Mouse (Mus musculus) heart, embryonic 16.5 days (tissue): ENCODE measurements around the gene Ptprg. TPM values are rescaled to one million over a fixed set of nuclear protein-coding genes. Genes with fewer than 3 reads are reported as not detected.

Experiments used
- ATAC-seq: fragments of 200-750 bp; cut with Nextera tagmentation; replicated peaks from 2 replicates; pipeline ENCODE4 v1.8.0; 2017; ENCODE audit warnings: moderate number of reproducible peaks; ENCODE audit not compliant: insufficient read depth, low FRiP score; ENCODE audit errors: extremely low read depth
- H3K27ac ChIP-seq: fragments of 300-500 bp; sonication (generic); 2 replicates; pipeline ENCODE4 v1.5.1; 2014; ENCODE audit warnings: mild to moderate bottlenecking, low read length, control low read depth, moderate library complexity
- H3K27me3 ChIP-seq: fragments of 300-500 bp; sonication (generic); 2 replicates; pipeline ENCODE4 v1.6.1; 2014; ENCODE audit warnings: low read length, mixed read lengths; ENCODE audit not compliant: control insufficient read depth, insufficient read depth
- H3K36me3 ChIP-seq: fragments of 300-500 bp; sonication (generic); 2 replicates; pipeline ENCODE4 v1.6.1; 2014; ENCODE audit not compliant: control insufficient read depth, insufficient read depth
- H3K4me1 ChIP-seq: fragments of 300-500 bp; sonication (generic); 2 replicates; pipeline ENCODE4 v1.6.1; 2014; ENCODE audit warnings: low read length, mixed read lengths; ENCODE audit not compliant: control insufficient read depth, insufficient read depth
- H3K4me2 ChIP-seq: fragments of 300-500 bp; sonication (generic); 2 replicates; pipeline ENCODE4 v1.6.1; 2014; ENCODE audit warnings: low read depth, mild to moderate bottlenecking, control low read depth, low read length
- H3K4me3 ChIP-seq: fragments of 300-500 bp; sonication (generic); 2 replicates; pipeline ENCODE4 v1.5.1; 2014; ENCODE audit warnings: mild to moderate bottlenecking, control low read depth, low read length
- H3K9ac ChIP-seq: fragments of 300-500 bp; sonication (generic); 2 replicates; pipeline ENCODE4 v1.6.1; 2014; ENCODE audit warnings: low read length, control low read depth
- H3K9me3 ChIP-seq: fragments of 300-500 bp; sonication (generic); replicated peaks from 2 replicates; pipeline ENCODE4 v1.6.1; 2016; ENCODE audit warnings: low read length; ENCODE audit not compliant: control insufficient read depth
- WGBS: fragments of 180-500 bp; shearing (Covaris S2); extraction: QIAGEN DNeasy Blood & Tissue Kit; methylation state at CpG from one replicate; pipeline ENCODE4 v1.1.7; 2014; 5-methylcytosine and 5-hydroxymethylcytosine counted together
- polyA plus RNA-seq: library from polyadenylated mRNA; unstranded; fragments of >200 nt; fragmentation: Nextera tagmentation; extraction: Ambion mirVana; gene quantifications from 2 replicates; pipeline ENCODE4 v1.2.1, GENCODE M21; 2015

The Ptprg gene
- polyA plus RNA-seq, 1 experiment from 2014 or later, result 13.4 TPM

- 90% methylated on average over 1 of the region's 1 CpGs for WGBS
- no peaks in the 10 kb centered on the region for H3K27me3 ChIP-seq
- H3K9me3 ChIP-seq, result no peaks in the 10 kb centered on the region
- H3K4me2 ChIP-seq, result no peak overlapping the region
- H3K4me1 ChIP-seq, result no peaks in the 10 kb centered on the region
- H3K9ac ChIP-seq, result no peak overlapping the region
- no peak overlapping the region for H3K27ac ChIP-seq
- H3K36me3 ChIP-seq, result no peaks in the 10 kb centered on the region
- H3K4me3 ChIP-seq, result no peak overlapping the region
- ATAC-seq, result no peak
Observed at GRCm38 (mm10) chr14:11642977-11643376, 89.6 kb downstream of the Ptprg start.

- Histone ChIP-seq H3K4me2 (no peak overlapping the region), H3K4me1 (peaks cover 6% of the 10 kb centered on the region), H3K9me3 (no peaks in the 10 kb centered on the region), H3K27me3 (no peaks in the 10 kb centered on the region), H3K36me3 (no peaks in the 10 kb centered on the region), H3K4me3 (no peak overlapping the region), H3K9ac (no peak overlapping the region), H3K27ac (no peak overlapping the region)
- no peak for ATAC-seq
- WGBS, result 62% methylated on average over 6 of the region's 6 CpGs
Observed at GRCm38 (mm10) chr14:11657374-11657773, 104.0 kb downstream of the Ptprg start.

- ATAC-seq, result no peak
- Histone ChIP-seq H3K4me2 (no peak overlapping the region), H3K27me3 (no peaks in the 10 kb centered on the region), H3K9ac (no peak overlapping the region), H3K4me3 (no peak overlapping the region), H3K36me3 (no peaks in the 10 kb centered on the region), H3K4me1 (no peaks in the 10 kb centered on the region), H3K9me3 (no peaks in the 10 kb centered on the region), H3K27ac (no peak overlapping the region)
- 50% methylated on average over 11 of the region's 11 CpGs for WGBS
Observed at GRCm38 (mm10) chr14:11663661-11664215, 110.4 kb downstream of the Ptprg start.

GRCm38 (mm10) chr14:11664302-11664701 is 111.0 kb downstream of the Ptprg start:
- Histone ChIP-seq H3K9me3 (no peaks in the 10 kb centered on the region), H3K4me2 (no peak overlapping the region), H3K9ac (no peak overlapping the region), H3K4me3 (no peak overlapping the region), H3K27me3 (no peaks in the 10 kb centered on the region), H3K27ac (no peak overlapping the region), H3K36me3 (no peaks in the 10 kb centered on the region), H3K4me1 (no peaks in the 10 kb centered on the region)
- no peak for ATAC-seq
- 67% methylated on average over 9 of the region's 9 CpGs for WGBS

GRCm38 (mm10) chr14:11665046-11665445 is 111.7 kb downstream of the Ptprg start:
- Histone ChIP-seq H3K4me2 (no peak overlapping the region), H3K36me3 (no peaks in the 10 kb centered on the region), H3K4me1 (no peaks in the 10 kb centered on the region), H3K4me3 (no peak overlapping the region), H3K9me3 (no peaks in the 10 kb centered on the region), H3K27ac (no peak overlapping the region), H3K9ac (no peak overlapping the region), H3K27me3 (no peaks in the 10 kb centered on the region)
- 75% methylated on average over 7 of the region's 7 CpGs for whole genome bisulfite sequencing
- no peak for ATAC-seq

- Histone ChIP-seq H3K27ac (no peak overlapping the region), H3K9me3 (no peaks in the 10 kb centered on the region), H3K4me1 (peaks cover 7% of the 10 kb centered on the region), H3K4me2 (no peak overlapping the region), H3K36me3 (no peaks in the 10 kb centered on the region), H3K4me3 (no peak overlapping the region), H3K9ac (no peak overlapping the region), H3K27me3 (no peaks in the 10 kb centered on the region)
- no peak for ATAC-seq
- WGBS, result 36% methylated on average over 3 of the region's 3 CpGs
Observed at GRCm38 (mm10) chr14:11667762-11668161, 114.4 kb downstream of the Ptprg start.

GRCm38 (mm10) chr14:11670847-11671246 is 117.5 kb downstream of the Ptprg start:
- Histone ChIP-seq H3K4me3 (no peak overlapping the region), H3K4me1 (peaks cover 10% of the 10 kb centered on the region), H3K27me3 (no peaks in the 10 kb centered on the region), H3K36me3 (no peaks in the 10 kb centered on the region), H3K4me2 (no peak overlapping the region), H3K27ac (no peak overlapping the region), H3K9ac (no peak overlapping the region), H3K9me3 (peaks cover 4% of the 10 kb centered on the region; the same call in 1 of the 2 replicates)
- ATAC-seq, result no peak
- WGBS, result 37% methylated on average over 6 of the region's 6 CpGs

- no peak overlapping the region for H3K4me2 ChIP-seq
- peaks cover 13% of the 10 kb centered on the region for H3K4me1 ChIP-seq
- H3K27ac ChIP-seq, result no peak overlapping the region
- H3K36me3 ChIP-seq, result no peaks in the 10 kb centered on the region
- 74% methylated on average over 3 of the region's 3 CpGs for WGBS
- ATAC-seq, result peak; percentile 25; the same call in 1 of the 2 replicates
- H3K9me3 ChIP-seq, result peaks cover 4% of the 10 kb centered on the region; the same call in 1 of the 2 replicates
- H3K27me3 ChIP-seq, result no peaks in the 10 kb centered on the region
- H3K9ac ChIP-seq, result no peak overlapping the region
- H3K4me3 ChIP-seq, result no peak overlapping the region
Observed at GRCm38 (mm10) chr14:11672981-11673547, 119.7 kb downstream of the Ptprg start.

GRCm38 (mm10) chr14:11678201-11678600 is 124.9 kb downstream of the Ptprg start:
- H3K27ac ChIP-seq, result no peak overlapping the region
- no peak overlapping the region for H3K4me3 ChIP-seq
- no peak overlapping the region for H3K4me2 ChIP-seq
- no peak overlapping the region for H3K9ac ChIP-seq
- no peaks in the 10 kb centered on the region for H3K27me3 ChIP-seq
- ATAC-seq, result no peak
- H3K36me3 ChIP-seq, result no peaks in the 10 kb centered on the region
- 43% methylated on average over 4 of the region's 4 CpGs for WGBS
- H3K4me1 ChIP-seq, result peaks cover 31% of the 10 kb centered on the region
- peaks cover 1% of the 10 kb centered on the region; the same call in 1 of the 2 replicates for H3K9me3 ChIP-seq
